Mouse (Mus musculus) ovary, adult 10 weeks (tissue): Measurements from ENCODE around the gene Ube2k. TPM values are rescaled to one million over a fixed set of nuclear protein-coding genes. Genes with fewer than 3 reads are reported as not detected.

Experiments used
- polyA plus RNA-seq: library from polyadenylated mRNA; stranded (reverse); fragments of 350-450 nt; fragmentation: Illumina TruSeq; extraction: RNeasy Lipid Tissue Mini Kit (QIAGEN cat#74804); gene quantifications from one replicate; pipeline ENCODE4 v1.2.3, GENCODE M21; 2014

The Ube2k gene
- polyA plus RNA-seq = 129 TPM

DNA sequence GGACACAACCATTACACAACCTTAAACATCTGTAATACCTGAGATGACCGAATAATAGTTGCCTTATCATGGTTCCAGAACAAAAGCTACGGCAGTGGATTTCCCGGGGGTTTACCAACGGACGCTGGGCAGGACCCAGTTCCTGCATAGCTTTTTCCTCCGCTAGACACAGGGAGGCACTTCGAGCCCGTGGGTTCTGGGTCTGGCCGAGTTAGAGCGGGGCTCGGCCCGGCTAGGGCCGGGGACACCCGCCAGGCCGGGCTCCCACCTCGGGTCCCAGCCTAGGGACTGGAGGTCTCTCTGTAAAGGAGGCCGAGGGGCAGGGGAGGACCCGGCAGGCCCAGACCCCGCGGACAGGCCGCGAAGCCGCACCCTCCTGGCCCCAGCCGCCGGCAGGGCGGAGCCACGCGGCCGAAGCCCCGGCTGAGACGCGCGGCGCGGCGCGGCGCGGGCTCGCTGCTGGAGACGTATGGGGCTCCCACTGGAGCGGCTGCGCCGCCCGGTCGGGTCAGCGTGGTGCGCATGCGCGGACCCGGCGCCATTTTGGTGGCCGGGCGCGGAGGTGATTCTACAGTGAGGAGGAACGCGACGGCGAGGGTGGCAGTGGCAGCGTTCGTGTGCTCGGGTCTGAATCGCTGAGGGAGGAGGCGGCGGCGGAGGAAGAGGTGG, at the start of gene Ube2k, which contains the start of gene Smim14:
TSS of gene Ube2k (plus strand) at position 483 of the 669 bp plus-strand sequence.
TSS of gene Smim14 (minus strand) at position 434 of the 669 bp plus-strand sequence.

DNA sequence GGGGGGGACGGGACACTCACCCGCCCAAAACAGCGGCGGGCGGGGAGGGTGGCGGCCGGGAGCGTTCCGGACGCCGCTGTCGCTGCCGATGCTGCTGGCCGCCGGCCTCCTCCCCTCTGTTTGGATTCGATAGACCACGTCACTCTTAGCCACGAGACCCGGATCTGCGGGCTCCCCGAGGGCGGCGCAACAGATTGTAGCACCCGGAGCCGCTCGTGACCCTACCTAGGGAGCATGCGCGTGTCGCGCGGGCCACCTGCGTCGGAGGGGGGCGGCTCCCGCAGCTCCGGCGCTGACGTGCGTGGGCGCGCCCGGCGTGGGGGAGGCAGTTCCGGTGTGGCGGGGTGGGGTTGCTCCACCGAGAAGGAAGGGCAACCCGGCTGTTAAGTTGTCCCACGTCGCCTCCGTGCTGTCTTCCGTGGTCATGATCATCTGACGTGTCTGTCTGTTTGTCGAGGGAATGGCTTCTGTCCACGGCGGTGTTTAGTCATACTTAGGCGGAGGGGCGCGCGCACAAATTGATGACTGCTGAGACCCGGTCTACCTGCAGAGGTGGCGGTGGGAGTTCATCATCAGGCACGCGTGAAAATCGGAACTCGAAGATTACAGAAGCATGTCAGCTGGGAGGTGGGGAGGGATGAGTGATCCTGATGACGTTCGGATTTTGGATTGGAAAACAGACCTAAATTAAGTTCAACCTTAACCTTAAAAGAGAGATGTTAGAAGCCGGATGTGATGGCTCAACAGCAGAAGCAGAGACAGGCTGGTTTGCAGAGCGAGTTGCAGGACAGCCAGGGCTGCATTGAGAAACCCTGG, 44.1 kb upstream of the Ube2k start, which contains the start of gene Gm43552:
TSS of gene Gm43552 (minus strand) at position 118 of the 816 bp plus-strand sequence.

Other genes with a start within 250 kb of the Ube2k start
- 51.5 TPM for gene Rfc1, start 201.6 kb upstream of the Ube2k start, polyA plus RNA-seq
- 0.37 TPM for gene Klb, start 188.9 kb upstream of the Ube2k start, polyA plus RNA-seq
- 1,219 TPM for gene Rpl9, start 145.8 kb upstream of the Ube2k start, polyA plus RNA-seq
- 73.1 TPM for gene Lias, start 145.7 kb upstream of the Ube2k start, polyA plus RNA-seq
- gene Ugdh, start 101.3 kb upstream of the Ube2k start, polyA plus RNA-seq = 160 TPM
- gene Gm43552, start 44.4 kb upstream of the Ube2k start, polyA plus RNA-seq = not detected
- gene Smim14, start within 50 bp of the Ube2k start, polyA plus RNA-seq = 281 TPM
- 261 TPM for gene Pds5a, start 161.0 kb downstream of the Ube2k start, polyA plus RNA-seq
- 41.7 TPM for gene N4bp2, start 226.3 kb downstream of the Ube2k start, polyA plus RNA-seq